Mouse (Mus musculus) liver, adult 2 months (tissue): Measurements from ENCODE around the gene Nfkb1.

Experiments used
- CTCF ChIP-seq: fragments of 200-500 bp; IDR thresholded peaks from 2 replicates; pipeline ENCODE4 v1.5.1; 2011; ENCODE audit warnings: low read depth, low read length, control low read depth
- POLR2A ChIP-seq: fragments of 200-500 bp; IDR thresholded peaks from 2 replicates; pipeline ENCODE4 v1.6.1; 2011; ENCODE audit warnings: low read length, control low read depth; ENCODE audit not compliant: insufficient read depth; ENCODE audit errors: extremely low read depth

DNA sequence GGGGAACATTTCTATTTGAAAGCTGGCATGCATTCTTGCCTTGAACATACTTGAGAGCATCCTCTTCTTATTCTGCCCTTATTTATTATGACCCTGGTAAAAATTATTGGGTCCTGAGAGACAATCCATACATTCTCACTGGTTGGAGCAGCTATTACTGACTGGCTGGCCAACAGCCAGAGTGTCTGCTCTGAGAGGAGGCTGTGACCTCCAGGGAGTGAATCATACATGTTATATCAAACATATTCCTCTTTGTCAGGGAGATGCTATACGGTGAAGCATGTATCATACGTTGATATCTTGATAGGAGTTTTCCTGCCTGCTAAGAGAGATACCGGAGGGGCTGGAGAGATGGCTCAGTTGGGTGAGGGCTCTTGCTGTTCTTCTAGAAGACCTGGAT lies 116.2 kb downstream of the Nfkb1 start:
- TF ChIP-seq CTCF (no peak), POLR2A (no peak)
